In genomic region chr11:86682861-86683260, GRCm38 (mm10) we compare ENCODE assay signal across 8 mouse cellular contexts. TPM values are rescaled to one million over a fixed set of nuclear protein-coding genes. Genes with fewer than 3 reads are reported as not detected.
DNase-seq lines count a peak whose midpoint lies in the region; ATAC-seq and TF ChIP-seq lines count a peak whose summit lies in the region.

No protein-coding gene starts in this region.

- H3K4me2 ChIP-seq in forebrain, embryonic 13.5 days, result peak overlapping the region; percentile 90
- H3K4me2 ChIP-seq in liver, embryonic 14.5 days (ENCODE audit: low read depth), result peak overlapping the region; percentile 91

- WGBS in forebrain, embryonic 13.5 days, result 36% methylated on average over 7 of the region's 7 CpGs
- 28% methylated on average over 7 of the region's 7 CpGs for WGBS in liver, embryonic 14.5 days (ENCODE audit: insufficient replicate concordance)

- H3K4me3 ChIP-seq in gastrocnemius, adult 2 months, result peak overlapping the region; percentile 91
- peak overlapping the region; percentile 93 for H3K4me3 ChIP-seq in forebrain, embryonic 13.5 days
- H3K4me3 ChIP-seq in liver, embryonic 14.5 days (ENCODE audit: insufficient read depth in 1 of 2, low read depth in 2 of 2, low read length in 2 of 2), result peak overlapping the region; percentile 79 to 91

- H3K27ac ChIP-seq in gastrocnemius, adult 2 months, result peak overlapping the region; percentile 99
- no peak overlapping the region for H3K27ac ChIP-seq in forebrain, embryonic 13.5 days
- H3K27ac ChIP-seq in liver, embryonic 14.5 days, result peak overlapping the region; percentile 94

- ATAC-seq in forebrain, embryonic 13.5 days, result no peak
- ATAC-seq in liver, embryonic 14.5 days (ENCODE audit: insufficient read depth), result no peak

- peaks cover 8% of the 10 kb centered on the region; the same call in 1 of the 2 replicates for H3K36me3 ChIP-seq in forebrain, embryonic 13.5 days (ENCODE audit: poor library complexity, severe bottlenecking)
- H3K36me3 ChIP-seq in liver, embryonic 14.5 days (replicated peaks; ENCODE audit: control insufficient read depth, insufficient read depth, low read depth), result peaks cover 6% of the 10 kb centered on the region

- DNase-seq in gastrocnemius, adult 2 months, result no peak
- DNase-seq in gastrocnemius, adult 8-10 months (ENCODE audit: low spot score in 2 of 2), result no peak
- DNase-seq in 416B (ENCODE audit: low read depth), result peak; percentile 24
- no peak for DNase-seq in liver, embryonic 14.5 days (ENCODE audit: low read depth in 3 of 3, low spot score in 3 of 3)
- DNase-seq in right cerebral cortex, adult 2 months (ENCODE audit: low spot score in 2 of 2), result no peak
- no peak for DNase-seq in right cerebral cortex, adult 18-20 months
- DNase-seq in gastrocnemius, adult 18-20 months (ENCODE audit: low spot score), result no peak

- H3K9me3 ChIP-seq in forebrain, embryonic 13.5 days (replicated peaks), result no peaks in the 10 kb centered on the region
- no peaks in the 10 kb centered on the region for H3K9me3 ChIP-seq in liver, embryonic 14.5 days (ENCODE audit: control insufficient read depth, low read length)

- H3K27me3 ChIP-seq in forebrain, embryonic 13.5 days, result no peaks in the 10 kb centered on the region
- H3K27me3 ChIP-seq in liver, embryonic 14.5 days (ENCODE audit: control insufficient read depth, insufficient read depth, low read length), result no peaks in the 10 kb centered on the region

- intact Hi-C loops in gastrocnemius, adult 2 months (cut with DNase I), result loop anchor here (5.0 to 10.0 kb wide), 2 partner anchors 74 to 332 kb away; partner anchors contain the start of gene Cltc

- no peak for TF ChIP-seq EP300 in liver, embryonic 14.5 days (IDR thresholded peaks at IDR 0.05; ENCODE audit: low read depth)

- TF ChIP-seq CTCF in gastrocnemius, adult 2 months (IDR thresholded peaks at IDR 0.05), result no peak
- TF ChIP-seq CTCF in liver, embryonic 14.5 days (IDR thresholded peaks at IDR 0.05; ENCODE audit: low read depth), result no peak

- peaks cover 37% of the 10 kb centered on the region for H3K4me1 ChIP-seq in forebrain, embryonic 13.5 days
- peaks cover 17 to 23% of the 10 kb centered on the region in 2 experiments for H3K4me1 ChIP-seq in liver, embryonic 14.5 days (replicated peaks; ENCODE audit: control insufficient read depth in 2 of 2, insufficient read depth in 2 of 2, low read length in 1 of 2)

- peak overlapping the region; percentile 94 for H3K9ac ChIP-seq in forebrain, embryonic 13.5 days
- peak overlapping the region; percentile 96 for H3K9ac ChIP-seq in liver, embryonic 14.5 days (replicated peaks)

RNA-seq across cellular contexts. Expression of gene Vmp1, which starts 0.8 kb away (rescaled TPM):
- 100 to 1,000 TPM in 1 of 2 experiments, 10 to 100 TPM in 1; 84.0 to 115 TPM for total RNA-seq in gastrocnemius, adult 2 months (2021)
- total RNA-seq in gastrocnemius, adult 8-10 months (2022), result 100 to 1,000 TPM in 1 of 4 experiments, 10 to 100 TPM in 3; 79.1 to 112 (median 82.8) TPM
- 86.8 and 91.2 TPM in 2 replicates for polyA plus RNA-seq in forebrain, embryonic 13.5 days (2015; fragmentation: Nextera tagmentation; extraction: Ambion mirVana)
- polyA plus RNA-seq in liver, embryonic 14.5 days (2012; rRNA removed), result 26.9 and 33.1 TPM in 2 replicates
- 94.2 and 98.4 TPM in 2 replicates for polyA plus RNA-seq in liver, embryonic 14.5 days (2014; fragmentation: Nextera tagmentation; extraction: Ambion mirVana)
- 10 to 100 TPM; 76.3 to 84.8 TPM for total RNA-seq in gastrocnemius, adult 18-20 months (2021)

RNA-seq across cellular contexts. Expression of gene Ptrh2, which starts 0.9 kb away (rescaled TPM):
- 1 to 10 TPM; 6.0 to 7.9 TPM for total RNA-seq in gastrocnemius, adult 2 months (2021)
- 1 to 10 TPM; 5.9 to 7.0 (median 6.3) TPM for total RNA-seq in gastrocnemius, adult 8-10 months (2022)
- polyA plus RNA-seq in forebrain, embryonic 13.5 days (2015; fragmentation: Nextera tagmentation; extraction: Ambion mirVana), result 38.5 and 45.6 TPM in 2 replicates
- 5.9 and 10.5 TPM in 2 replicates for polyA plus RNA-seq in liver, embryonic 14.5 days (2012; rRNA removed)
- polyA plus RNA-seq in liver, embryonic 14.5 days (2014; fragmentation: Nextera tagmentation; extraction: Ambion mirVana), result 19.2 and 20.9 TPM in 2 replicates
- total RNA-seq in gastrocnemius, adult 18-20 months (2021), result 1 to 10 TPM; 6.3 to 6.5 TPM
